Mouse (Mus musculus): ENCODE results near the gene Syt12. TPM values are rescaled to one million over a fixed set of nuclear protein-coding genes. Genes with fewer than 3 reads are reported as not detected.

Gene Syt12
- polyA plus RNA-seq, 1 experiment: 20.5 TPM

- DNase-seq (ENCODE audit: extremely low spot score in 1 of 2, low spot score in 1 of 2): no peak
These were observed 57.5 kb downstream of the Syt12 start for GRCm38 (mm10) chr19:4419711-4420110.

- DNase-seq (ENCODE audit: extremely low spot score in 1 of 2, low spot score in 1 of 2): no peak
These were observed 59.5 kb downstream of the Syt12 start for GRCm38 (mm10) chr19:4417713-4418112.

GRCm38 (mm10) chr19:4417183-4417582, 60.1 kb downstream of the Syt12 start:
- peak in 1 of 2 experiments; percentile 82 for DNase-seq (ENCODE audit: extremely low spot score in 1 of 2, low spot score in 1 of 2)

- no peak for DNase-seq (ENCODE audit: extremely low spot score in 1 of 2, low spot score in 1 of 2)
These were observed 62.6 kb downstream of the Syt12 start for GRCm38 (mm10) chr19:4414631-4415030.

- no peak for DNase-seq (ENCODE audit: extremely low spot score in 1 of 2, low spot score in 1 of 2)
These were observed 68.2 kb downstream of the Syt12 start for GRCm38 (mm10) chr19:4409062-4409461.

- DNase-seq (ENCODE audit: extremely low spot score in 1 of 2, low spot score in 1 of 2): no peak
These were observed 72.4 kb downstream of the Syt12 start for GRCm38 (mm10) chr19:4404840-4405239.

- DNase-seq (ENCODE audit: extremely low spot score in 1 of 2, low spot score in 1 of 2): no peak
These were observed 78.3 kb downstream of the Syt12 start for GRCm38 (mm10) chr19:4398959-4399358.

- no peak for DNase-seq (ENCODE audit: extremely low spot score in 1 of 2, low spot score in 1 of 2)
These were observed 78.7 kb downstream of the Syt12 start for GRCm38 (mm10) chr19:4398630-4398948.

GRCm38 (mm10) chr19:4397798-4398629, 79.2 kb downstream of the Syt12 start, which contains the start of gene Kdm2a:
Kdm2a (minus strand) TSS chr19:4398285.
- peak; percentile 26 to 36 for DNase-seq (ENCODE audit: extremely low spot score in 1 of 2, low spot score in 1 of 2)

GRCm38 (mm10) chr19:4396998-4397797, 80.0 kb downstream of the Syt12 start:
- peak; percentile 91 to 96 for DNase-seq (ENCODE audit: extremely low spot score in 1 of 2, low spot score in 1 of 2)

- DNase-seq (ENCODE audit: extremely low spot score in 1 of 2, low spot score in 1 of 2): peak in 1 of 2 experiments; percentile 25
These were observed 80.9 kb downstream of the Syt12 start for GRCm38 (mm10) chr19:4396081-4396997.

Other genes with a start within 250 kb of the Syt12 start
- 35.0 and 39.4 TPM in 2 replicates for gene Pold4, start 245.5 kb downstream of the Syt12 start, polyA plus RNA-seq (2012; rRNA removed)
- gene Ssh3, start 208.3 kb downstream of the Syt12 start, polyA plus RNA-seq (2012; rRNA removed): 98.6 and 106 TPM in 2 replicates
- gene Ankrd13d, start 194.3 kb downstream of the Syt12 start, polyA plus RNA-seq (2012; rRNA removed): 73.1 and 77.0 TPM in 2 replicates
- 183 and 199 TPM in 2 replicates for gene Grk2, start 171.2 kb downstream of the Syt12 start, polyA plus RNA-seq (2012; rRNA removed)
- gene Kdm2a, start 79.2 kb downstream of the Syt12 start, polyA plus RNA-seq (2012; rRNA removed): 68.7 and 69.6 TPM in 2 replicates
- 1.7 and 2.0 TPM in 2 replicates for gene Rhod, start 38.0 kb downstream of the Syt12 start, polyA plus RNA-seq (2012; rRNA removed)
- gene 2010003K11Rik, start 21.1 kb upstream of the Syt12 start, polyA plus RNA-seq (2012; rRNA removed): not detected in 2 replicates
- 36.4 and 41.6 TPM in 2 replicates for gene Pcx, start 33.0 kb upstream of the Syt12 start, polyA plus RNA-seq (2012; rRNA removed)
- gene Lrfn4, start 138.2 kb upstream of the Syt12 start, polyA plus RNA-seq (2012; rRNA removed): 31.8 and 33.5 TPM in 2 replicates
- 49.4 and 54.8 TPM in 2 replicates for gene Rce1, start 148.2 kb upstream of the Syt12 start, polyA plus RNA-seq (2012; rRNA removed)
- gene Gm960, start 221.2 kb upstream of the Syt12 start, polyA plus RNA-seq (2012; rRNA removed): 3.9 and 4.5 TPM in 2 replicates
- 186 and 200 TPM in 2 replicates for gene Sptbn2, start 233.7 kb upstream of the Syt12 start, polyA plus RNA-seq (2012; rRNA removed)

Data from frontal cortex, adult 2 months (tissue).